ENCODE assay signal across 22 mouse cellular contexts in the genomic region with DNA sequence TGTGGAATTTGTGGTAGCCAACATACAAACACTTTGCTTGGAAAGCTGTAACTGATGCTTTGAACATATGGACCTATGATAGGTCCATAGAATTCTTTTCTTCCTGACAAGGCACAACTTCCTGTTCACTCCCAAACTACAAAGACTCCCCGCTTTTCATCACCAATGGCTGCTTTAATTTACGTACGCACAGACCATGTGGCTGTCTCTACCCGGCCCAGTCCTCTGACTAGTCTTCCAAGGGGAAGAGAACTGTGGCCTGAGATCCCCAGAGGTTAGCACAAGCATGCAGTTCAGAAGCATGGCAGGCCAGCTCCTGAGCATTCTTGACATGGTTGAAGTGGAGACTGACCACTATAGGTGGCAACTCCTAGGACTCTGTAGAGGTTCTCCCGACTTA. TPM values are rescaled to one million over a fixed set of nuclear protein-coding genes. Genes with fewer than 3 reads are reported as not detected.
DNase-seq lines count a peak whose midpoint lies in the region; ATAC-seq and TF ChIP-seq lines count a peak whose summit lies in the region.
"Had no signal": no experiment of that assay in that cellular context is flagged by ENCODE, and none has a peak within 500 bp of the region (broad histone marks: within the 10 kb centered on the region; RNA-seq: fewer than 3 reads in every experiment).

No protein-coding gene starts in this region.

- WGBS in macrophage (ENCODE audit: missing documents): 89% methylated on average over 5 of the region's 5 CpGs
- WGBS in hindbrain, embryonic 12.5 days: 79% methylated on average over 5 of the region's 5 CpGs

- H3K27me3 ChIP-seq in E14TG2a.4 (ENCODE audit: insufficient read depth, low read length): no peaks in the 10 kb centered on the region
- no peaks in the 10 kb centered on the region for H3K27me3 ChIP-seq in hindbrain, embryonic 12.5 days
- H3K27me3 ChIP-seq: embryonic facial prominence, embryonic 12.5 days; forebrain, embryonic 12.5 days; heart, embryonic 15.5 days; hindbrain, embryonic 15.5 days had no signal

- H3K4me1 ChIP-seq in E14TG2a.4 (replicated peaks; ENCODE audit: low read depth, low read length): peaks cover 90% of the 10 kb centered on the region
- 0 out of 2 replicates have a peak, but pooled peaks cover 3% of the 10 kb centered on the region for H3K4me1 ChIP-seq in hindbrain, embryonic 12.5 days
- H3K4me1 ChIP-seq: embryonic facial prominence, embryonic 12.5 days; hindbrain, embryonic 15.5 days had no signal

- H3K4me2 ChIP-seq in hindbrain, embryonic 12.5 days (replicated peaks): no peak overlapping the region
- H3K4me2 ChIP-seq: embryonic facial prominence, embryonic 12.5 days; forebrain, embryonic 12.5 days; heart, embryonic 11.5 days; heart, embryonic 15.5 days; hindbrain, embryonic 15.5 days had no signal

- H3K36me3 ChIP-seq in E14TG2a.4 (ENCODE audit: insufficient read depth, low read length) (peaks cover 83% of the 10 kb centered on the region), macrophage (ENCODE audit: inconsistent target) (peaks cover 31% of the 10 kb centered on the region)
- H3K36me3 ChIP-seq in hindbrain, embryonic 12.5 days: peaks cover 61% of the 10 kb centered on the region

- H3K9ac ChIP-seq in hindbrain, embryonic 12.5 days: no peak overlapping the region
- H3K9ac ChIP-seq: embryonic facial prominence, embryonic 12.5 days; forebrain, embryonic 12.5 days; heart, embryonic 15.5 days; hindbrain, embryonic 15.5 days had no signal

- ATAC-seq in hindbrain, embryonic 12.5 days (ENCODE audit: low FRiP score): no peak
- ATAC-seq: forebrain, embryonic 16.5 days; intestine, postnatal 0 days had no signal

- H3K9me3 ChIP-seq in E14TG2a.4 (ENCODE audit: low read length): no peaks in the 10 kb centered on the region
- no peaks in the 10 kb centered on the region for H3K9me3 ChIP-seq in hindbrain, embryonic 12.5 days (replicated peaks)
- H3K9me3 ChIP-seq: embryonic facial prominence, embryonic 12.5 days; forebrain, embryonic 12.5 days; heart, embryonic 15.5 days; hindbrain, embryonic 10.5 days; hindbrain, embryonic 15.5 days had no signal

- intact Hi-C loops in gastrocnemius, adult 2 months (cut with DNase I): no loop called here
- intact Hi-C loops in gastrocnemius, postnatal 14 days (cut with DNase I; ENCODE audit: low total_unique reads): no loop called here
- intact Hi-C loops in left cerebral cortex, postnatal 36 days (cut with DNase I): no loop called here

- DNase-seq in gastrocnemius, adult 2 months: no peak
- no peak for DNase-seq in gastrocnemius, postnatal 14 days
- peak; percentile 68 for DNase-seq in R1 (ENCODE audit: low read depth, low spot score)
- DNase-seq in left cerebral cortex, postnatal 36 days (ENCODE audit: low spot score in 2 of 2): no peak
- DNase-seq: adrenal gland, adult 2 months; adrenal gland, postnatal 25 days; B cell, adult 2 months; cerebellum, adult 11-12 months; cerebellum, adult 9-10 months; cerebellum, postnatal 25 days; gastrocnemius, postnatal 25 days had no signal

- no peak for TF ChIP-seq CTCF in gastrocnemius, adult 2 months (IDR thresholded peaks at IDR 0.05)
- TF ChIP-seq CTCF in E14TG2a.4 (conservative IDR thresholded peaks at IDR 0.05; ENCODE audit: low read length): no peak

- peaks cover 78% of the 10 kb centered on the region for H3K79me2 ChIP-seq in macrophage (ENCODE audit: inconsistent target)

- no peak overlapping the region for H3K4me3 ChIP-seq in gastrocnemius, adult 2 months
- H3K4me3 ChIP-seq in E14TG2a.4 (replicated peaks; ENCODE audit: low read length): peak overlapping the region; percentile 37; the same call in 1 of the 2 replicates
- no peak overlapping the region for H3K4me3 ChIP-seq in macrophage (ENCODE audit: inconsistent target)
- H3K4me3 ChIP-seq in hindbrain, embryonic 12.5 days: no peak overlapping the region
- H3K4me3 ChIP-seq: embryonic facial prominence, embryonic 12.5 days; forebrain, embryonic 12.5 days; heart, embryonic 15.5 days; hindbrain, embryonic 10.5 days; hindbrain, embryonic 15.5 days had no signal

- peak overlapping the region; percentile 84; the same call in 1 of the 2 replicates for H3K27ac ChIP-seq in gastrocnemius, adult 2 months
- 0 out of 2 replicates have a peak overlapping the region, but pooled peaks have one; percentile 99 for H3K27ac ChIP-seq in macrophage
- no peak overlapping the region for H3K27ac ChIP-seq in hindbrain, embryonic 12.5 days
- H3K27ac ChIP-seq: embryonic facial prominence, embryonic 12.5 days; forebrain, embryonic 12.5 days; heart, embryonic 15.5 days; hindbrain, embryonic 10.5 days; hindbrain, embryonic 15.5 days had no signal

RNA-seq across cellular contexts. Expression of a gene that starts 20.6 kb away (rescaled TPM):
- total RNA-seq in gastrocnemius, adult 2 months (2021): 10 to 100 TPM; 30.8 to 36.1 TPM
- total RNA-seq in gastrocnemius, postnatal 14 days (2021): 10 to 100 TPM; 23.8 to 24.4 TPM
- 10 to 100 TPM in 14 of 26 experiments, 1 to 10 TPM in 12; 1.8 to 35.2 (median 12.6) TPM for total RNA-seq in macrophage (2018; cell fraction: chromatin; rRNA removed)
- total RNA-seq in macrophage (2018; cell fraction: cytosol; rRNA removed): 1 to 10 TPM; 2.3 to 8.1 (median 5.4) TPM
- total RNA-seq in macrophage (2018; cell fraction: nucleus; rRNA removed): 10 to 100 TPM in 9 of 26 experiments, 1 to 10 TPM in 17; 2.0 to 51.1 (median 7.5) TPM
- 4.5 to 17.1 TPM (median 5.5 TPM) in 3 replicates for polyA plus RNA-seq in macrophage (2018)
- polyA plus RNA-seq in hindbrain, embryonic 12.5 days (2016; fragmentation: Nextera tagmentation; extraction: Ambion mirVana): 34.1 and 35.9 TPM in 2 replicates
- 10 to 100 TPM; 27.4 to 29.1 TPM for total RNA-seq in left cerebral cortex, postnatal 36 days (2021)

RNA-seq across cellular contexts. Expression of a gene that starts 27.4 kb away (rescaled TPM):
- 10 to 100 TPM; 88.6 to 95.4 TPM for total RNA-seq in gastrocnemius, adult 2 months (2021)
- 100 to 1,000 TPM; 103 to 110 TPM for total RNA-seq in gastrocnemius, postnatal 14 days (2021)
- 100 to 1,000 TPM in 25 of 26 experiments, 10 to 100 TPM in 1; 55.8 to 197 (median 156) TPM for total RNA-seq in macrophage (2018; cell fraction: chromatin; rRNA removed)
- total RNA-seq in macrophage (2018; cell fraction: cytosol; rRNA removed): 100 to 1,000 TPM; 190 to 261 (median 233) TPM
- 100 to 1,000 TPM; 125 to 269 (median 195) TPM for total RNA-seq in macrophage (2018; cell fraction: nucleus; rRNA removed)
- 216 to 261 TPM (median 249 TPM) in 3 replicates for polyA plus RNA-seq in macrophage (2018)
- polyA plus RNA-seq in hindbrain, embryonic 12.5 days (2016; fragmentation: Nextera tagmentation; extraction: Ambion mirVana): 271 and 302 TPM in 2 replicates
- total RNA-seq in left cerebral cortex, postnatal 36 days (2021): 100 to 1,000 TPM; 192 to 195 TPM
